Mouse (Mus musculus) lung, postnatal 0 days (tissue): ENCODE data around the gene Kxd1.

Experiments used
- CTCF ChIP-seq: IDR thresholded peaks from 2 replicates; pipeline ENCODE4 v1.5.1; 2016; ENCODE audit warnings: antibody characterized with exemption, mild to moderate bottlenecking
- EP300 ChIP-seq: IDR thresholded peaks from 2 replicates; pipeline ENCODE4 v1.6.1; 2016; ENCODE audit warnings: antibody characterized with exemption, mild to moderate bottlenecking, control low read depth

- TF ChIP-seq CTCF (no peak), EP300 (no peak)
These were observed 10.9 kb upstream of the Kxd1 start for GRCm38 (mm10) chr8:70538633-70539076.
